Mouse (Mus musculus) ES-Bruce4 (cell line): Measurements from ENCODE around the gene Drd1.

Experiments used
- CTCF ChIP-seq: IDR thresholded peaks from one replicate; pipeline ENCODE4 v1.8.1; 2011; ENCODE audit warnings: low read depth, low read length
- EP300 ChIP-seq: IDR thresholded peaks from 2 replicates; pipeline ENCODE4 v1.6.1; 2011; ENCODE audit warnings: low read depth, low read length; ENCODE audit not compliant: insufficient read depth
- POLR2A ChIP-seq: IDR thresholded peaks from one replicate; pipeline ENCODE4 v1.8.1; 2011; ENCODE audit warnings: low read length; ENCODE audit not compliant: insufficient read depth

GRCm38 (mm10) chr13:54076762-54077460, 21.4 kb upstream of the Drd1 start:
- TF ChIP-seq POLR2A (no peak), CTCF (no peak), EP300 (no peak)
